Mouse (Mus musculus) mouse embryonic stem cell (cell line): Measurements from ENCODE around the gene Taf9.

ENCODE experiments used
- in situ Hi-C, 2 experiments: fragments of 300-500 bp; cut with MboI; formaldehyde crosslinking; loops; 1 replicate in 1 of 2; 3 replicates in 1 of 2; pipeline ENCODE4 v1.14.3; 2019 to 2020; ENCODE audit warnings: low sequenced_read_pairs in 2 of 2, low pct_unique_long_range_greater_than_20kb in 1 of 2, mixed read lengths in 1 of 2; ENCODE audit not compliant: unreplicated experiment in 1 of 2

The Taf9 gene

DNA sequence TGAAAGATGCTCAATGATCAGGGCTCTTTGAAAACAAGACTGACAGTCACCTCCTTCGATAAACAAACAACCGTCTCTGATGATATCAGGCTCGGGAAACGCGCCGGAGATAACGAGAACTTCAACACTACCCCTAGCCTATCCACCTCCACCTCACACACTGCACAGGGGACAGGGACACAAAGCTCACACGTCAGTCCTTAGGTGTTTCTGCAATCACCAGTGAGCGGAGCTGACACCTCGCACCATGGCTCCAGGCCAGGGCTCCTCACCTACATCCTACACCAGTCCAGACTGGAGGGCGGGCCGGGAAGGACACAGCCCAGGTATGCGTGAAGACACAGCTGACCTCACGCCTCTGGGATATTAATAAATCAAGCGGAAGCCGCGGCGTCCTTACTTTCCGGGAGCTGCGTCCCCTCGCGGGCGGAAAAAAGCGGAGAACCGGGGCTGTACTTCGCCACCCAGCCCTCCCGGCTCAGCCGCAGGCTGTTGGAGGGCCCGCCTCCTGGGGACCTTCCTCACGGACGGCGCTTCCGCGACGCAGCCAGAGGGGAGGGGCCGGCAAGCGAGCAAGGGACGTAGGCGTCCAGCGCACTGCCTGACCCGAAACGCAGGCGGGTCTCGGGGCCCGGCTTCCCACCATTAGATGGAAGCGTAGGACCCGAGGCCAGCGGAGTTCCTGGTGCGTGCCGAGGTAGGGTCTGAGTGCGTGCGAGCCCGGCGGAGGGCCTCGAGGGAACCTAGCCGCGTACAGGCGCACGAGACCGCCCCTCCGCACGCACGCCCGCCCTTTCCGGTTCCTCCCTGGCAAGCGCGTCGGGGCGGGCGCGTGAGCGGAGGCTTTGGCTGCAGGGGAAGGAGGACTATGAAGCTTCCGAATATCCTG is 585 bp upstream of the Taf9 start, which contains the start of the genes Ak6 and Rad17:
Ak6 (plus strand) TSS at position 430 of the 889 bp plus-strand sequence.
Rad17 (minus strand) TSS at position 502 of the 889 bp plus-strand sequence.
- in situ Hi-C loops = no loop called here

DNA sequence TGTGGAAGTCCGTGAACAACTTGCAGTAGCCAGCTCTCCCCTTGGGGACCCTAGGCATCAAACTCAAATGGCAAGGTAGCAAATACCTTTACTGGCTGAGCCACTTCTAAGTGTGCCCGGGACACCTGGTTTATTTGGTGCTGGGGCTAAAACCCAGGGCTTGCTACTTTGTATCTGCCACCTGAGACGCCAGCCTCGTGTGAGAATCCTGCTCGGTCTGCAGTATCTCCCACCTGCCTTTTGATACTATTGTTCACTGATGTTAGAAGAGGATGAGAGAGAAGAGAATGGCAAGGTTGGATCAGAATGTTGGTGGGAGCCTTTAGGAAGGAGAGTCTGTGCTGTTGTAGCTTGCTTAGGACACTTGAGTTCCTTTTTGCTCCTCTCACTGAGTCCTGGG is 6.7 kb downstream of the Taf9 start:
- in situ Hi-C loops = no loop called here

DNA sequence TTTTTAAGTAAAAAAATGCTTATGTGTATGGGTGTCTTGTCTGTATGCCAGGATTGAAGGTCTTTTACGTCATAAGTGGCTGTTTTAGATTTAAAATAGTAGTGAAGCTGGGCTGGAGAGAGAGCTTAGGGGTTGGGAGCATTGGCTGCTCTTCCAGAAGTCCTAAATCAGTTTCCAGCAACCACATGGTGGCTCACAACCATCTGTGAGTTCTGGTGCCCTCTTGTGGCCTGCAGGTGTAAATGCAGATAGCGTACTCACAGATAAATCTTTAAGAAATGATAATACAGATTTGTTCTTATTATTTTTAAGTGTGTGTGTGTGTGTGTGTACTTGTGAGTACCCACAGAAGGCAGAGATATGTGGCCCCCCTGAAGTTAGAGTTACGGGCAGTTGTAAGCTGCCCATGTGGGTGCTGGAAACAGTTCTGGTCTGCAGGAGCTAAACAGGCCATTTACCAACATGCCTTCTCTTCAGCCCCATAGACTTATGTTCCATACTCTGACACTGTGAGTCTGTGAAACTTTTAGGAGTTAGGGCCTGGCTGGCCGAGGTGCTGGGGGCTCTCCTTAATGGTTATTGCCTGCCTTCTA is 8.6 kb downstream of the Taf9 start:
- in situ Hi-C loops = no loop called here

DNA sequence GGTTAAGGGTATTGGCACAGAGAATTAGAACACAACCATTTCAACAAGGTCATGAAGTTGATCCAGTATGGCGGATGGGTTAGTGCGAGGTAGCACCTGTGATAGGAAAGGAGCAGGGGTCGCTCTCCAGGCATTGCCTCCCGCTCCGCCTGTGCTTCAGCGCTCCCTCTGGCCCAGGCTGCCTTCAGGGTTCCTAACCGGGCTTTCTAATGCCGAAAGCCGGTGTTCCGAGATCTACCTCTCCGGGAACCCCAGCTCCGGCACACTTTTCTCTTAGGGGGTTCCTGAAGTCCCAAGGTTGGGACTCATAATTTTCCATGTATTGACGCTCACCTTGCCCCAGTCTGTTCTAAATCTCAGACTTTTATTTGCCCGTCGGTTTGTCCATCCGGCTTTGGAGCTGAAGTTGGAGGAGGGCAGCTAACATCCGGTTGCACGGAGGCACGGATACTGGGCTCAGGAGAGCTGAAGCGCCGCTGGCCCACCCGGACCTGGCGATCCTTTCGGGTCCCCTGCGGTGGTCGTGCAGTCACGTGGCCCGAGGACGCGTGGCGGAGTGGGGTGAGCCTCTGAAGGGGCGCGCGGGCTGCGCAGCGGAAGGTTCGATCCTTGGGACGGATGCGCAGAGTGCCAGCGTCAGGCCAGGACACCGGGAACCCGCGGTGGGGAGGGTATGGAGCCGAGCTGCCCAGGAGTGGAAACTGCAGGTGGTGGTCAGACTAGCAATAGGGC is 18.1 kb downstream of the Taf9 start, which contains the start of gene Ccdc125:
Ccdc125 (plus strand) TSS at position 427 of the 732 bp plus-strand sequence.
- in situ Hi-C loops = no loop called here

GRCm38 (mm10) chr13:100670181-100670741 is 18.9 kb downstream of the Taf9 start:
- in situ Hi-C loops = no loop called here

DNA sequence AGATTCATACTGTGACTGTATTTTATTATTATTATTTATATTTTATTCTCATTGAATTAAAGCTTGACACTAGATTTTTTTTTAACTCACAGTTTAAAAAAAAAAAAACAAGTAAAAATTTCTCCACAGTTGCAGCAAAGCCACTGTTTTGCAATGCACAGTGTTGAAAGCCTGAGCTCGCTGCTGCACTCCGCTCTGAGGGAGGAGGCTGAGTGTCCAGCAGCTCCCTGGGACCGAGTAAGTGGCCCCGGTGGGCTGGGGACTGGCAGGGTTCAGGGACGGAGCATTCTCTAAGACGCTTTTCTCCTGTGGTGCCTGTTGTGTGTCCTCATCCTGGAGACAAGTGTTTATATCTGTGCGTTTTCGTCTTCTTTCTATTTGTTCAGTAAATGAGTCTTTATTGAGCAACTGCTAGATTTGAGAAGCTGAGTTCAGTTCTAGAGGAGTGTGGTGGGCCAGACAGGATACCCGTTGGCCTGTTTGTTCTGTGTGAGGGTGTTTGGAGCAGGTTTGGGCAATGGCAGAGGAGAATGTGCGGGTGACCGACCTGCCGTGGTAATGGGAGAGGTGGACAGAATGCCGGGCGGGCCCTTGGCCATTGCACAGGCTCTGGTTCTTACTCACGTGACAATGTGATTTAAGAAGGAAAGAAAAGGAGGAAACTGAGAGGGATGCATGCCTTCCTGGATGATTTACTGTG is 24.7 kb downstream of the Taf9 start:
- in situ Hi-C loops = loop anchor here in 1 of 2 experiments (25.0 kb wide), 1 partner anchor 561 kb away; no protein-coding TSS in a partner anchor

DNA sequence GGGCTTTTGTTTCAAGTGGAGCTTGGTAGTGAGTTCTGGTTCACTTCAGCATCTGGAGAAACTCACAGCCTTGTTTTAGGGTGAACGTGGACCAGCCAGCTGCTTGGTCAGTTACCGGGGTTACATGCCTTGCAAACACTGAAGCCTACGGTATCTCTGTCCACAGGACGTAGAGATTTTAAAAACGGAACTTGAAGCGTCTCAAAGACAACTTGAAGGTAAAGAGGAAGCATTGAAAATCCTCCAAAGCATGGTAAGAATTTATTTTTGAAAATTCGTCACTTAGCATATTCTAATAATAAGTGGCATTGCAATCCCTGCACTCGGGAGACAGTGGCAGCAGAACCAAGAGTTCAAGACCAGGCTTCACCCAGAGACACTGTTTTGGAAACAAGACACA is 30.2 kb downstream of the Taf9 start:
- in situ Hi-C loops = loop anchor here in 1 of 2 experiments (25.0 kb wide), 1 partner anchor 556 kb away; no protein-coding TSS in a partner anchor

DNA sequence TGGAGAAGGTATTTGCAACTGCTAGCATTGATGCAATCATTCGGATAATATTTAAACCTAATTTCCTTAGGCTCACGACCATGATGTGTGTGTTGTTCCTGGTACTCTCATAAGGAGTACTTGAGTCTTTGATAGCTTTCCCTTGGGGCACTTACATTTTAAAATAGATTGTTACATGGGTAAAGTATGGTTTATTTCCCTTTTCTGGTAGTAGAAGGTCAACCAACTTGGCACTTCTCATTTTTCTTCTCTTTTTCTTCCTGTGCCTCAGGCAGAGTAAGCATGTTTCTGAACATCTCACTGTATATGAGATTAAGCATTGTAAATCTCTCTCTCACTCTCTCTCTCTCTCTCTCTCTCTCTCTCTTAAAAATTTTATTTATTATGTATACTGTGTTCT is 31.5 kb downstream of the Taf9 start:
- in situ Hi-C loops = loop anchor here in 1 of 2 experiments (25.0 kb wide), 1 partner anchor 554 kb away; no protein-coding TSS in a partner anchor

DNA sequence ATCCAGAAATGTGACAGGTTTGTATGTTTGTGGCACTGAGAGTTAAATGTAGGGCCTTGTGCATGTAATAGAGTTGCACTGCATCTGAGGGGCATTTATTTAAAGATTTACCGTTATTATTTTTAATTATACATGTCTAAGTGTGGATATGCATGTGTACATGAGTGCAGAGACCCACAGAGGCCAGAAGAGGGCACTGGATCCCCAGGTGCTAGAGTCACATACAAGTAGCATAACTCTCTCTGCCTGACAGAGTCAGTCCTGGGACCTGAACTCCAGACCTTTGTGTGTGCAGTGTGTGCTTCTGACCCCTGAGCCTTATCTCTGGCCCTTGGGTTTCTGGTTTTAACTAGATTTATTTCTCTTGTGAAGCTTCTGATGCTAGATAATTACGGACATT is 33.0 kb downstream of the Taf9 start:
- in situ Hi-C loops = loop anchor here in 1 of 2 experiments (25.0 kb wide), 1 partner anchor 553 kb away; no protein-coding TSS in a partner anchor

GRCm38 (mm10) chr13:100687513-100687912 is 36.1 kb downstream of the Taf9 start:
- in situ Hi-C loops = loop anchor here in 1 of 2 experiments (25.0 kb wide), 1 partner anchor 550 kb away; no protein-coding TSS in a partner anchor

DNA sequence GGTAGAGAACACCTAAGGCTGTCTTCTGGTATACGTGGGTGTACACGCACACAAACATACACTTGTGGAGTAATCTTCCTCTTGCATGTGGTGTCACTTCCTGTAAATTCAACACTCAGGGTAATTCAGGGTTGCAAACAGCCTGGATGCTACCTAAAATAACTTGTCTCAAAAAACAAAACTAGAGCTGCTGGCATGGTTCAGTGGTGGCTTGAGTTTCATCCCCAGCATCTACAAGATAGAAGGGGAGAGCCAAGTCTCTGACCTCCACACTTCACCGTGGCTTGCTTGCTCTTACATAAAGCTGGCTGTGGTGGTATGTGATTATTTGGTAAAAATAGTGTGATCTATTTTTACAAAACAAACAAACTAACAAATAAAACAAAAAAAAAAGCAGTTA is 46.2 kb downstream of the Taf9 start:
- in situ Hi-C loops = loop anchor here in 1 of 2 experiments (25.0 kb wide), 1 partner anchor 540 kb away; no protein-coding TSS in a partner anchor

DNA sequence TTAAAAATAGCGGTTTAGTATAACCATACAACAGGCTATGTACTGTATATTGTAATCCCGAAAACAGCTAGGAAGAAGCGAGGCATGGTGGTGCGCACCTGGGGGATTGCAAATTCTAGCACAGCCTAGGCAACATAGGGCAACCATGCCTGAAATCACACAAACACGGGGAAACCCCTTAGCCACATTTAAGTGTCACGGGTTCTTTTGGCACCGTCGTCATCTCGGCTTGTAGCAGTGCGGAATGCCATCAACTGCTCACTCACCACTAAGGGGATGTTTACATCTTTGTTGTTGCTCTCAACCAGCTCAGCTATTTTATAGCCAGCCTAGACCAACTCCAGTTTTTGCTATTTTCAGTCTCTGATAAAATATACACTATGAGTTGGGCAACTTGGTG is 47.5 kb downstream of the Taf9 start:
- in situ Hi-C loops = loop anchor here in 1 of 2 experiments (25.0 kb wide), 1 partner anchor 538 kb away; no protein-coding TSS in a partner anchor

DNA sequence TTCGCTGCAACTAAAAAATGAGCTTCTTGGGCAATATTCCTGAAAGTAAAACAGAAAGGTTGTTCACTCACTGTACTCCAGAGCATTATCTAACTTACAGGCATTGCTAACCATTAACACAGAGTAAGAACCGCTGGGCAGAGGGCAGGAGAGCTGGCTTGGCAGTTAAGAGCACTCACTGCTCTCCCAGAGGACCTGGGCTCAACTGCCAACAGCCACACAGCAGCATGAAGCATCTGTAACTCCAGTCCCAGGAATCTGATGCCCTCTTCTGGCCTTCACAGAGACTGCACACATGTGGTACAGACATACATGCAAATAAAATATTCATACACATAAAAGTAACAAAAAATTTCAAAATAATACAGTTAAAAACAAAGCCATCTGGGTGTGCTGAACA is 52.1 kb downstream of the Taf9 start:
- in situ Hi-C loops = no loop called here
